Mouse (Mus musculus) lung, embryonic 16.5 days (tissue): ENCODE measurements around the gene Bloc1s5. TPM values are rescaled to one million over a fixed set of nuclear protein-coding genes. Genes with fewer than 3 reads are reported as not detected.
A peak's percentile ranks its signal among the peaks of the same experiment; 100 is the strongest.
"Not testable (repeated sequence)": the region's sequence is repeated elsewhere in the genome, so short reads cannot be mapped to it uniquely, and the experiment has no call there.

Source experiments
- ATAC-seq: fragments of 200-750 bp; cut with Nextera tagmentation; 2 replicates; pipeline ENCODE4 v1.8.0; 2017; ENCODE audit warnings: low read depth, mild to moderate bottlenecking, moderate library complexity
- H3K27ac ChIP-seq: fragments of 300-500 bp; sonication (generic); 2 replicates; pipeline ENCODE4 v1.5.1; 2014; ENCODE audit warnings: mild to moderate bottlenecking, control low read depth, low read length
- H3K27me3 ChIP-seq: fragments of 300-500 bp; sonication (generic); 2 replicates; pipeline ENCODE4 v1.6.1; 2014; ENCODE audit warnings: low read depth, low read length, mixed read lengths; ENCODE audit not compliant: control insufficient read depth, insufficient read depth
- H3K36me3 ChIP-seq: fragments of 300-500 bp; sonication (generic); 2 replicates; pipeline ENCODE4 v1.6.1; 2014; ENCODE audit warnings: low read length; ENCODE audit not compliant: control insufficient read depth, insufficient read depth
- H3K4me1 ChIP-seq: fragments of 300-500 bp; sonication (generic); replicated peaks from 2 replicates; pipeline ENCODE4 v1.6.1; 2014; ENCODE audit warnings: low read length, mixed read lengths; ENCODE audit not compliant: control insufficient read depth, insufficient read depth
- H3K4me2 ChIP-seq: fragments of 300-500 bp; sonication (generic); 2 replicates; pipeline ENCODE4 v1.6.1; 2014; ENCODE audit warnings: low read depth, low read length, control low read depth
- H3K4me3 ChIP-seq: fragments of 300-500 bp; sonication (generic); 2 replicates; pipeline ENCODE4 v1.5.1; 2014; ENCODE audit warnings: mild to moderate bottlenecking, low read length, control low read depth
- H3K9ac ChIP-seq: fragments of 300-500 bp; sonication (generic); 2 replicates; pipeline ENCODE4 v1.6.1; 2014; ENCODE audit warnings: low read length, control low read depth
- H3K9me3 ChIP-seq: fragments of 300-500 bp; sonication (generic); 2 replicates; pipeline ENCODE4 v1.6.1; 2016; ENCODE audit warnings: low read length; ENCODE audit not compliant: control insufficient read depth
- WGBS: fragments of 180-500 bp; shearing (Covaris S2); extraction: QIAGEN DNeasy Blood & Tissue Kit; methylation state at CpG from one replicate; pipeline ENCODE4 v1.1.7; 2014; 5-methylcytosine and 5-hydroxymethylcytosine counted together
- polyA plus RNA-seq: library from polyadenylated mRNA; unstranded; fragments of >200 nt; fragmentation: Nextera tagmentation; extraction: Ambion mirVana; gene quantifications from 2 replicates; pipeline ENCODE4 v1.2.1, GENCODE M21; 2015

Gene Bloc1s5
- polyA plus RNA-seq, 1 experiment from 2014 or later = 19.5 TPM

GRCm38 (mm10) chr13:38625492-38626228 lies 9.2 kb downstream of the Bloc1s5 start:
- no peak overlapping the region for H3K9ac ChIP-seq
- H3K4me1 ChIP-seq = no peaks in the 10 kb centered on the region
- H3K27ac ChIP-seq = no peak overlapping the region
- no peak overlapping the region for H3K4me2 ChIP-seq
- H3K36me3 ChIP-seq = peaks cover 3% of the 10 kb centered on the region; the same call in 1 of the 2 replicates
- H3K9me3 ChIP-seq = no peaks in the 10 kb centered on the region
- 22% methylated on average over 5 of the region's 5 CpGs for WGBS
- H3K4me3 ChIP-seq = no peak overlapping the region
- ATAC-seq = peak; percentile 64
- H3K27me3 ChIP-seq = no peaks in the 10 kb centered on the region

- H3K36me3 ChIP-seq = peaks cover 3% of the 10 kb centered on the region; the same call in 1 of the 2 replicates
- no peak for ATAC-seq
- H3K4me3 ChIP-seq = no peak overlapping the region
- no peak overlapping the region for H3K4me2 ChIP-seq
- H3K9me3 ChIP-seq = no peaks in the 10 kb centered on the region
- no peak overlapping the region for H3K27ac ChIP-seq
- H3K9ac ChIP-seq = no peak overlapping the region
- H3K4me1 ChIP-seq = no peaks in the 10 kb centered on the region
- WGBS = 73% methylated on average over 8 of the region's 8 CpGs
- H3K27me3 ChIP-seq = no peaks in the 10 kb centered on the region
Measured at GRCm38 (mm10) chr13:38624292-38624902, 10.5 kb downstream of the Bloc1s5 start.

- Histone ChIP-seq H3K4me1 (no peaks in the 10 kb centered on the region), H3K27ac (no peak overlapping the region), H3K9me3 (no peaks in the 10 kb centered on the region)
Measured at GRCm38 (mm10) chr13:38623296-38623695, 11.6 kb downstream of the Bloc1s5 start.

GRCm38 (mm10) chr13:38618001-38618630 lies 16.8 kb downstream of the Bloc1s5 start:
- not testable (repeated sequence) for H3K27ac ChIP-seq, H3K36me3 ChIP-seq, H3K4me3 ChIP-seq, ATAC-seq, H3K27me3 ChIP-seq, H3K9ac ChIP-seq, H3K4me2 ChIP-seq, H3K9me3 ChIP-seq, H3K4me1 ChIP-seq
- 64% methylated on average over 4 of the region's 4 CpGs for WGBS

More at GRCm38 (mm10) chr13:38623296-38623695, 11.6 kb downstream of the Bloc1s5 start:
- H3K4me3 ChIP-seq = no peak overlapping the region
- no peak overlapping the region for H3K4me2 ChIP-seq
- H3K9ac ChIP-seq = no peak overlapping the region
- ATAC-seq = no peak
- no peaks in the 10 kb centered on the region for H3K36me3 ChIP-seq
- H3K27me3 ChIP-seq = no peaks in the 10 kb centered on the region
- WGBS = 89% methylated on average over 5 of the region's 5 CpGs

- peak; percentile 73 for ATAC-seq
- Histone ChIP-seq H3K36me3 (peaks cover 5% of the 10 kb centered on the region), H3K27ac (no peak overlapping the region), H3K9me3 (peaks cover 4% of the 10 kb centered on the region; the same call in 1 of the 2 replicates), H3K4me1 (0 out of 2 replicates have a peak, but pooled peaks cover 3% of the 10 kb centered on the region), H3K4me3 (no peak overlapping the region), H3K27me3 (no peaks in the 10 kb centered on the region), H3K4me2 (no peak overlapping the region), H3K9ac (no peak overlapping the region)
- 48% methylated on average over 4 of the region's 4 CpGs for WGBS
Measured at GRCm38 (mm10) chr13:38616887-38617286, 18.0 kb downstream of the Bloc1s5 start.

GRCm38 (mm10) chr13:38615656-38616055 lies 19.3 kb downstream of the Bloc1s5 start:
- Histone ChIP-seq H3K36me3 (peaks cover 5% of the 10 kb centered on the region), H3K27ac (no peak overlapping the region), H3K9me3 (peaks cover 4% of the 10 kb centered on the region; the same call in 1 of the 2 replicates), H3K27me3 (no peaks in the 10 kb centered on the region), H3K9ac (no peak overlapping the region), H3K4me2 (no peak overlapping the region), H3K4me3 (no peak overlapping the region), H3K4me1 (0 out of 2 replicates have a peak, but pooled peaks cover 3% of the 10 kb centered on the region)
- WGBS = 66% methylated on average over 5 of the region's 5 CpGs
- ATAC-seq = no peak

GRCm38 (mm10) chr13:38614298-38614697 lies 20.6 kb downstream of the Bloc1s5 start:
- Histone ChIP-seq H3K9me3 (peaks cover 4% of the 10 kb centered on the region; the same call in 1 of the 2 replicates), H3K27me3 (no peaks in the 10 kb centered on the region), H3K9ac (no peak overlapping the region), H3K36me3 (peaks cover 5% of the 10 kb centered on the region), H3K4me3 (no peak overlapping the region), H3K4me1 (0 out of 2 replicates have a peak, but pooled peaks cover 6% of the 10 kb centered on the region), H3K4me2 (no peak overlapping the region), H3K27ac (peak overlapping the region; percentile 34; the same call in 1 of the 2 replicates)
- 37% methylated on average over 5 of the region's 5 CpGs for WGBS
- ATAC-seq = no peak; the same call in 1 of the 2 replicates

GRCm38 (mm10) chr13:38613583-38613982 lies 21.3 kb downstream of the Bloc1s5 start:
- 74% methylated on average over 8 of the region's 8 CpGs for WGBS
- no peak for ATAC-seq
- Histone ChIP-seq H3K4me1 (0 out of 2 replicates have a peak, but pooled peaks cover 6% of the 10 kb centered on the region), H3K27ac (no peak overlapping the region; the same call in 1 of the 2 replicates), H3K4me3 (no peak overlapping the region), H3K9me3 (peaks cover 4% of the 10 kb centered on the region; the same call in 1 of the 2 replicates), H3K9ac (no peak overlapping the region), H3K4me2 (no peak overlapping the region), H3K27me3 (no peaks in the 10 kb centered on the region), H3K36me3 (peaks cover 5% of the 10 kb centered on the region)

- H3K27ac ChIP-seq = no peak overlapping the region
- peak; percentile 24; the same call in 1 of the 2 replicates for ATAC-seq
- no peaks in the 10 kb centered on the region for H3K27me3 ChIP-seq
- H3K4me3 ChIP-seq = no peak overlapping the region
- WGBS = 74% methylated on average over 9 of the region's 9 CpGs
- H3K4me2 ChIP-seq = no peak overlapping the region
- H3K9ac ChIP-seq = no peak overlapping the region
- H3K9me3 ChIP-seq = peaks cover 4% of the 10 kb centered on the region; the same call in 1 of the 2 replicates
- 0 out of 2 replicates have a peak, but pooled peaks cover 6% of the 10 kb centered on the region for H3K4me1 ChIP-seq
- H3K36me3 ChIP-seq = peaks cover 5% of the 10 kb centered on the region
Measured at GRCm38 (mm10) chr13:38612608-38613007, 22.3 kb downstream of the Bloc1s5 start.
